Mouse (Mus musculus): ENCODE results near the gene Ropn1l. TPM values are rescaled to one million over a fixed set of nuclear protein-coding genes. Genes with fewer than 3 reads are reported as not detected.

Gene Ropn1l
- polyA plus RNA-seq, 1 experiment from 2014 or later: 3.4 TPM

- ATAC-seq (replicated peaks; ENCODE audit: low FRiP score): peak; percentile 73; the same call in 1 of the 2 replicates
- Histone ChIP-seq H3K27me3 (no peaks in the 10 kb centered on the region), H3K4me3 (replicated peaks) (no peak overlapping the region), H3K9ac (no peak overlapping the region), H3K4me2 (peak overlapping the region; percentile 38), H3K36me3 (no peaks in the 10 kb centered on the region), H3K9me3 (replicated peaks) (no peaks in the 10 kb centered on the region), H3K4me1 (peaks cover 10% of the 10 kb centered on the region), H3K27ac (peak overlapping the region; percentile 7)
- 50% methylated on average over 21 of the region's 21 CpGs for WGBS
Observed at GRCm38 (mm10) chr15:31417796-31418685, 35.5 kb downstream of the Ropn1l start.

- H3K36me3 ChIP-seq: no peaks in the 10 kb centered on the region
- no peak overlapping the region for H3K4me3 ChIP-seq (replicated peaks)
- no peak for ATAC-seq (replicated peaks; ENCODE audit: low FRiP score)
- WGBS: 64% methylated on average over 6 of the region's 6 CpGs
- H3K27ac ChIP-seq: peak overlapping the region; percentile 7; the same call in 1 of the 2 replicates
- no peaks in the 10 kb centered on the region for H3K9me3 ChIP-seq (replicated peaks)
- H3K4me2 ChIP-seq: no peak overlapping the region
- H3K27me3 ChIP-seq: no peaks in the 10 kb centered on the region
- H3K9ac ChIP-seq: no peak overlapping the region
- peaks cover 11% of the 10 kb centered on the region for H3K4me1 ChIP-seq
Observed at GRCm38 (mm10) chr15:31417409-31417795, 36.1 kb downstream of the Ropn1l start.

GRCm38 (mm10) chr15:31415181-31415580 is 38.4 kb downstream of the Ropn1l start:
- ATAC-seq (replicated peaks; ENCODE audit: low FRiP score): no peak
- H3K4me1 ChIP-seq: peaks cover 11% of the 10 kb centered on the region
- H3K27me3 ChIP-seq: no peaks in the 10 kb centered on the region
- H3K4me3 ChIP-seq (replicated peaks): no peak overlapping the region
- H3K36me3 ChIP-seq: no peaks in the 10 kb centered on the region
- H3K9ac ChIP-seq: no peak overlapping the region
- no peak overlapping the region for H3K27ac ChIP-seq
- no peak overlapping the region for H3K4me2 ChIP-seq
- WGBS: 42% methylated on average over 4 of the region's 4 CpGs
- H3K9me3 ChIP-seq (replicated peaks): no peaks in the 10 kb centered on the region

- Histone ChIP-seq H3K36me3 (no peaks in the 10 kb centered on the region), H3K4me3 (replicated peaks) (no peak overlapping the region), H3K4me1 (peaks cover 11% of the 10 kb centered on the region), H3K27ac (0 out of 2 replicates have a peak overlapping the region, but pooled peaks have one; percentile 22), H3K27me3 (no peaks in the 10 kb centered on the region), H3K9ac (no peak overlapping the region), H3K4me2 (no peak overlapping the region), H3K9me3 (replicated peaks) (no peaks in the 10 kb centered on the region)
- ATAC-seq (replicated peaks; ENCODE audit: low FRiP score): no peak
- 62% methylated on average over 6 of the region's 6 CpGs for WGBS
Observed at GRCm38 (mm10) chr15:31414179-31414898, 39.2 kb downstream of the Ropn1l start.

- Histone ChIP-seq H3K4me1 (peaks cover 9% of the 10 kb centered on the region), H3K27ac (no peak overlapping the region), H3K9me3 (replicated peaks) (no peaks in the 10 kb centered on the region), H3K4me3 (replicated peaks) (no peak overlapping the region), H3K36me3 (no peaks in the 10 kb centered on the region), H3K4me2 (no peak overlapping the region), H3K27me3 (no peaks in the 10 kb centered on the region), H3K9ac (no peak overlapping the region)
- no peak for ATAC-seq (replicated peaks; ENCODE audit: low FRiP score)
- 88% methylated on average over 6 of the region's 6 CpGs for WGBS
Observed at GRCm38 (mm10) chr15:31413662-31414061, 39.9 kb downstream of the Ropn1l start.

GRCm38 (mm10) chr15:31412933-31413332 is 40.6 kb downstream of the Ropn1l start:
- Histone ChIP-seq H3K27me3 (no peaks in the 10 kb centered on the region), H3K4me2 (no peak overlapping the region), H3K9me3 (replicated peaks) (no peaks in the 10 kb centered on the region), H3K4me1 (peaks cover 8% of the 10 kb centered on the region; the same call in 1 of the 2 replicates), H3K9ac (no peak overlapping the region), H3K36me3 (no peaks in the 10 kb centered on the region), H3K27ac (no peak overlapping the region), H3K4me3 (replicated peaks) (no peak overlapping the region)
- no peak for ATAC-seq (replicated peaks; ENCODE audit: low FRiP score)
- 37% methylated on average over 3 of the region's 3 CpGs for WGBS

- Histone ChIP-seq H3K9me3 (replicated peaks) (no peaks in the 10 kb centered on the region), H3K4me2 (no peak overlapping the region), H3K27ac (no peak overlapping the region), H3K36me3 (no peaks in the 10 kb centered on the region), H3K9ac (no peak overlapping the region), H3K27me3 (no peaks in the 10 kb centered on the region), H3K4me3 (replicated peaks) (no peak overlapping the region), H3K4me1 (peaks cover 12% of the 10 kb centered on the region)
- 83% methylated on average over 6 of the region's 6 CpGs for WGBS
- ATAC-seq (replicated peaks; ENCODE audit: low FRiP score): no peak
Observed at GRCm38 (mm10) chr15:31412436-31412835, 41.1 kb downstream of the Ropn1l start.

- Histone ChIP-seq H3K27me3 (no peaks in the 10 kb centered on the region), H3K9me3 (replicated peaks) (no peaks in the 10 kb centered on the region), H3K4me2 (no peak overlapping the region), H3K4me3 (replicated peaks) (no peak overlapping the region), H3K36me3 (no peaks in the 10 kb centered on the region), H3K27ac (peak overlapping the region; percentile 73), H3K4me1 (peaks cover 11% of the 10 kb centered on the region), H3K9ac (no peak overlapping the region)
- WGBS: 57% methylated on average over 4 of the region's 4 CpGs
- peak; percentile 83 for ATAC-seq (replicated peaks; ENCODE audit: low FRiP score)
Observed at GRCm38 (mm10) chr15:31407490-31407889, 46.0 kb downstream of the Ropn1l start.

- Histone ChIP-seq H3K36me3 (no peaks in the 10 kb centered on the region), H3K4me3 (replicated peaks) (no peak overlapping the region), H3K27ac (peak overlapping the region; percentile 73), H3K9me3 (replicated peaks) (no peaks in the 10 kb centered on the region), H3K4me1 (peaks cover 11% of the 10 kb centered on the region), H3K9ac (no peak overlapping the region), H3K27me3 (no peaks in the 10 kb centered on the region), H3K4me2 (no peak overlapping the region)
- 86% methylated on average over 5 of the region's 5 CpGs for WGBS
- ATAC-seq (replicated peaks; ENCODE audit: low FRiP score): no peak
Observed at GRCm38 (mm10) chr15:31406881-31407280, 46.7 kb downstream of the Ropn1l start.

GRCm38 (mm10) chr15:31404346-31404745 is 49.2 kb downstream of the Ropn1l start:
- Histone ChIP-seq H3K9ac (no peak overlapping the region), H3K27ac (no peak overlapping the region), H3K4me2 (no peak overlapping the region), H3K4me3 (replicated peaks) (no peak overlapping the region), H3K9me3 (replicated peaks) (no peaks in the 10 kb centered on the region), H3K27me3 (no peaks in the 10 kb centered on the region), H3K36me3 (no peaks in the 10 kb centered on the region), H3K4me1 (peaks cover 11% of the 10 kb centered on the region)
- WGBS: 89% methylated on average over 8 of the region's 8 CpGs
- no peak for ATAC-seq (replicated peaks; ENCODE audit: low FRiP score)

GRCm38 (mm10) chr15:31402200-31402892 is 51.2 kb downstream of the Ropn1l start:
- Histone ChIP-seq H3K27me3 (no peaks in the 10 kb centered on the region), H3K4me1 (peaks cover 4% of the 10 kb centered on the region; the same call in 1 of the 2 replicates), H3K9me3 (replicated peaks) (no peaks in the 10 kb centered on the region), H3K4me2 (no peak overlapping the region), H3K27ac (no peak overlapping the region), H3K4me3 (replicated peaks) (no peak overlapping the region), H3K36me3 (no peaks in the 10 kb centered on the region), H3K9ac (no peak overlapping the region)
- no peak for ATAC-seq (replicated peaks; ENCODE audit: low FRiP score)
- 76% methylated on average over 12 of the region's 12 CpGs for WGBS

- H3K9ac ChIP-seq: no peak overlapping the region
- H3K4me3 ChIP-seq (replicated peaks): no peak overlapping the region
- no peaks in the 10 kb centered on the region for H3K4me1 ChIP-seq
- no peak for ATAC-seq (replicated peaks; ENCODE audit: low FRiP score)
- no peaks in the 10 kb centered on the region for H3K36me3 ChIP-seq
- H3K27ac ChIP-seq: no peak overlapping the region
- 40% methylated on average over 3 of the region's 3 CpGs for WGBS
- no peaks in the 10 kb centered on the region for H3K9me3 ChIP-seq (replicated peaks)
- no peak overlapping the region for H3K4me2 ChIP-seq
- no peaks in the 10 kb centered on the region for H3K27me3 ChIP-seq
Observed at GRCm38 (mm10) chr15:31400974-31401373, 52.6 kb downstream of the Ropn1l start.

Data from kidney, embryonic 15.5 days (tissue).